Mouse (Mus musculus) midbrain, embryonic 13.5 days (tissue): ENCODE results near the gene Gm12184. TPM values are rescaled to one million over a fixed set of nuclear protein-coding genes. Genes with fewer than 3 reads are reported as not detected.
"Not testable (repeated sequence)": the region's sequence is repeated elsewhere in the genome, so short reads cannot be mapped to it uniquely, and the experiment has no call there.

ENCODE experiments used
- ATAC-seq: fragments of 200-750 bp; cut with Nextera tagmentation; 2 replicates; pipeline ENCODE4 v1.8.0; 2017; ENCODE audit warnings: mild to moderate bottlenecking, moderate TSS enrichment, moderate library complexity
- H3K27ac ChIP-seq: fragments of 300-500 bp; sonication (generic); 2 replicates; pipeline ENCODE4 v1.5.1; 2015; ENCODE audit warnings: inconsistent platforms, mild to moderate bottlenecking, moderate library complexity
- H3K27me3 ChIP-seq: fragments of 300-500 bp; sonication (generic); 2 replicates; pipeline ENCODE4 v1.6.1; 2015; ENCODE audit warnings: mild to moderate bottlenecking, inconsistent platforms
- H3K36me3 ChIP-seq: fragments of 300-500 bp; sonication (generic); 2 replicates; pipeline ENCODE4 v1.6.1; 2015; ENCODE audit warnings: mild to moderate bottlenecking, inconsistent platforms
- H3K4me1 ChIP-seq: fragments of 300-500 bp; sonication (generic); replicated peaks from 2 replicates; pipeline ENCODE4 v1.6.1; 2015; ENCODE audit warnings: inconsistent platforms
- H3K4me2 ChIP-seq: fragments of 300-500 bp; sonication (generic); replicated peaks from 2 replicates; pipeline ENCODE4 v1.6.1; 2015; ENCODE audit warnings: moderate library complexity, mild to moderate bottlenecking, inconsistent platforms
- H3K4me3 ChIP-seq: fragments of 300-500 bp; sonication (generic); replicated peaks from 2 replicates; pipeline ENCODE4 v1.5.1; 2015; ENCODE audit warnings: mild to moderate bottlenecking, inconsistent platforms
- H3K9ac ChIP-seq: fragments of 300-500 bp; sonication (generic); replicated peaks from 2 replicates; pipeline ENCODE4 v1.6.1; 2015; ENCODE audit warnings: mild to moderate bottlenecking, inconsistent platforms
- H3K9me3 ChIP-seq: fragments of 300-500 bp; sonication (generic); 2 replicates; pipeline ENCODE4 v1.6.1; 2016; ENCODE audit warnings: mild to moderate bottlenecking, inconsistent platforms
- WGBS: fragments of 180-500 bp; shearing (Covaris S2); methylation state at CpG from one replicate; pipeline ENCODE4 v1.1.7; 2015; 5-methylcytosine and 5-hydroxymethylcytosine counted together
- polyA plus RNA-seq: library from polyadenylated mRNA; unstranded; fragments of >200 nt; fragmentation: Nextera tagmentation; extraction: Ambion mirVana; gene quantifications from 2 replicates; pipeline ENCODE4 v1.2.1, GENCODE M21; 2015

Gm12184 gene
- polyA plus RNA-seq, 1 experiment from 2014 or later = 3.4 TPM

DNA sequence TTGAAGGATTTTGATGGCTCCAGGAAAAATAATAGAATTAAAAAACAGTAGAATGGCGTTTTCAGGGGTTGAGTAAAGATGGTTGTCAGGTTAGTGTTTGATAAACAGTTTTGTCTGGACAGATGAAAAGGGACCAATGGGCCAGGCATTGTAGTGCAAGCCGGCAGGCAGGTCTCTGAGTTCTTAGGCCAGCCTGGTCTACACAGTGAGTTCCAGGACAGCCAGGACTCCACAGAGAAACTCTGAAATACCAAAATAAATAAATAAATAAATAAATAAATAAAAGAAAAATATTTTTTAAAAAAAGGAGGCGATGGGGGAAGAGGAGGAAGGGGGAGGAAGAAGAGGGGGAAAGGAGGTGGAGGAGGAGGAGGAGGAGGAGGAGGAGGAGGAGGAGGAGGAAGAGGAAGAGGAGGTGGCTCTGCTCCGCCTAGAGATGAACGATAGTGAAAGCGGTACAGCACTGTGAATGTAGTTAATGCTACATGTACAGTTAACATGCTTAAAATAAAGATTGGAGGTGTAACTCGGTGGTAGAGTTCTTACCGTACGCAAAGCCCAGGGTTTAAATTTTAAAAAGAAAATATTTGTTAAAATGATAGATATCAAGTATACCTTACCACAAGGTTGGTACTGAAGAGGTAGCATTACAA is 6.7 kb upstream of the Gm12184 start:
- 43% methylated on average over 9 of the region's 9 CpGs for WGBS
- Histone ChIP-seq H3K27me3 (peaks cover 25% of the 10 kb centered on the region), H3K4me3 (peak overlapping the region; percentile 49), H3K4me1 (peaks cover 9% of the 10 kb centered on the region), H3K9ac (no peak overlapping the region), H3K9me3 (no peaks in the 10 kb centered on the region), H3K27ac (no peak overlapping the region), H3K36me3 (no peaks in the 10 kb centered on the region), H3K4me2 (peak overlapping the region; percentile 59; the same call in 1 of the 2 replicates)
- 0 out of 2 replicates have a peak, but pooled peaks have one; percentile 0 for ATAC-seq

DNA sequence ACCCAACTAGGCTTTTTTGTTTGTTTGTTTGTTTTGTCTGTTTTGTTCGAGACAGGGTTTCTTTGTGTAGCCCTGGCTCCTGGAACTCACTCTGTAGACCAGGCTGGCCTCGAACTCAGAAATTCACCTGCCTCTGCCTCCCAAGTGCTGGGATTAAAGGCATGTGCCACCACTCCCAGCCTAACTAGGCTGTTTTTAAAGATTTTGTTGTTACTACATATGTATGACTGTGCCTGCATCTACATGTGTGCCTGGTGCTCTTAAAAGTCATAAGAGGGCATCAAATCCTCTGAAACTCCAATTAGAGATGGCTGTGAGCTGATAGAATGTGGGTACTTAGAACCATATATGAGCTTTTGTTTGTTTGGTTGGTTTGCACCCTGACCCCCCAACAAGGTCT is 4.8 kb upstream of the Gm12184 start:
- Histone ChIP-seq H3K27ac (no peak overlapping the region), H3K27me3 (peaks cover 22% of the 10 kb centered on the region), H3K9ac (no peak overlapping the region), H3K4me1 (peaks cover 10% of the 10 kb centered on the region), H3K9me3 (no peaks in the 10 kb centered on the region), H3K4me2 (no peak overlapping the region), H3K36me3 (no peaks in the 10 kb centered on the region), H3K4me3 (no peak overlapping the region)
- 68% methylated on average over 2 of the region's 2 CpGs for WGBS
- no peak for ATAC-seq

DNA sequence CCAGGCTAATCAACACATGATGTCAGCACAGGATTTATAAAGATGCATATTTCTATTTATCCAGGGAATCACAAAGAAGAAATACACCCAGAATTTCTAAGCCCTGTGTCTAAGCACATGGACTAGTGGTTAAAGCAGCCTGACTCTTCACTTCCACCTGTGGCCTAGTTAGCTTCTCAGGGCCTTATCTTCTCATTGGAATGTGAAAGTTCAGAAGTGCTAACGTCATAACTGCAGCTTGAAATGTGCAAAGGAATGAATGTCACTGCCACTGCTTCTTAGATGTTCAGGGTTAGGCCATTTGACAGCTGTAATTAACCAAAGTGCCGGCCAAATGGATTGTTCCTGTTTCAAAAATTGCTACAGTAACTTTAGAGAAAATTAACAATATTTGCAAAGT is 3.8 kb upstream of the Gm12184 start:
- Histone ChIP-seq H3K27ac (no peak overlapping the region), H3K4me2 (no peak overlapping the region), H3K4me1 (peaks cover 10% of the 10 kb centered on the region), H3K36me3 (no peaks in the 10 kb centered on the region), H3K27me3 (peaks cover 12% of the 10 kb centered on the region; the same call in 1 of the 2 replicates), H3K9me3 (no peaks in the 10 kb centered on the region), H3K9ac (no peak overlapping the region), H3K4me3 (no peak overlapping the region)
- WGBS = 77% methylated on average over 2 of the region's 2 CpGs
- no peak for ATAC-seq

DNA sequence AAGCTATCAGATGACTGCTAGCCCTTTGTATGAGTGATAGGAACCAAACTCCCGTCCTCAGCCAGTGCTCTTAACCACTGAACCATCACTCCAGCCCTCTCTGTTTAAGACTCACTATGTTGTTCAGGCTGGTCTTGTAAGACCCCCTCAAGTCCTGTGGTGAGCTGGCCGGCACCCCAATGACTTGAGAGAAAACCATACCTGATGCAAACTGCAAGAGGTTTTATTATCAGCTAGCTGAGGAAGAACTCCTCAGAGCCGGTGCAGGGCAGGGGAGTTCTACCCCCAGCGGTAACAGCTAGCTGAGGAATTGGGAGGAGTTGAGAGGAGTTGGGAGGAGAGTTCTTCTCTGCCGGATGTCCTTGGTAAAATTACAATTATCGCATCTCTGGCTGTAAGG is 1.5 kb upstream of the Gm12184 start:
- H3K27me3 ChIP-seq = peaks cover 26% of the 10 kb centered on the region
- H3K4me1 ChIP-seq = peaks cover 23% of the 10 kb centered on the region
- no peak for ATAC-seq
- no peaks in the 10 kb centered on the region for H3K36me3 ChIP-seq
- H3K4me3 ChIP-seq = no peak overlapping the region
- no peak overlapping the region for H3K9ac ChIP-seq
- no peak overlapping the region for H3K27ac ChIP-seq
- H3K4me2 ChIP-seq = no peak overlapping the region
- no peaks in the 10 kb centered on the region for H3K9me3 ChIP-seq
- WGBS = 70% methylated on average over 6 of the region's 6 CpGs

DNA sequence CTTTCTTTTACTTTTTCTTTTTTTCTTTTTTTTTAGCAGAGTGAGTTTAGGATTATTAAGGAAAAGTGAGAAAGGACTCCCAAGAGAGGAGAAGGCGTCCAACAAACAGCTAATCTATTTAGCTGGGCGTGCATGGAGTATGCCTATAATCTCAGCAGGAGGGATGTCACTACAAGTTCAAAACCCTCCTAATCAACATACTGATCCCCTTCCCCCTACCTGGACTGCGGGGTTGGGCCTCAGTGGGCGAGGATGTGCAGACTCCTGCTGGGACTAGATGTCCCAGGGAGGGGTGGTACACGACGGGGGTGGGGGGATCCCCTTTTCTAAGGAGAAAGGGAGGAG is 269 bp upstream of the Gm12184 start:
- Histone ChIP-seq H3K27ac (no peak overlapping the region; the same call in 1 of the 2 replicates), H3K4me1 (peaks cover 23% of the 10 kb centered on the region), H3K27me3 (peaks cover 35% of the 10 kb centered on the region), H3K9me3 (no peaks in the 10 kb centered on the region), H3K4me2 (peak overlapping the region; percentile 56), H3K4me3 (peak overlapping the region; percentile 46), H3K36me3 (no peaks in the 10 kb centered on the region), H3K9ac (peak overlapping the region; percentile 41; the same call in 1 of the 2 replicates)
- peak; percentile 35; the same call in 1 of the 2 replicates for ATAC-seq
- 1% methylated on average over 6 of the region's 6 CpGs for WGBS

DNA sequence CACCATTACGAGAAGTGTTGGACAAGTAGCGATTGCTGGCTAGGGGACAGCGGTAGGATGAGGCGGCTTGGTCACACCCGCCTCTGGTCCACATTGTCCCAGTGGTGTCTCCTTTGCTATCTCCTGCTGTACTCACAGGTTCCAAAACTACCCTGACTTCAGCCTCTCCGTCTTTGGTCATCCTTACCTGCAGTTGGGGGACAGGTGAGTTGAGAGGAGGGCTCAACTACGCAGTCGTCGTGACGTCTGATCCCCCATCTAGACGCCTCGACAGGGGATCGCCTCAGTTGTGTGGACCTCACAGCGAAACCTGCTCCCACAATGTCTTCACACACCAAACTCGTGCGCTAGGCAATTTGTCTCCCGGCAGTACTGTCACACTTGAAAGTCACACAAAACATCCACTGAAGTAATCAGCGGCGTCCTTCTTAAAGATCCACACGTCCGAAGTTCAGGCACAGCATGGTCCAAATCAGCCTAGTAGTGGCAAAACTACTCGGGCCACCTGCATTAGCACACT is 2.1 kb downstream of the Gm12184 start:
- Histone ChIP-seq H3K27me3 (peaks cover 34% of the 10 kb centered on the region), H3K4me2 (peak overlapping the region; percentile 54), H3K4me1 (peaks cover 23% of the 10 kb centered on the region), H3K9ac (peak overlapping the region; percentile 28; the same call in 1 of the 2 replicates), H3K27ac (no peak overlapping the region), H3K9me3 (no peaks in the 10 kb centered on the region), H3K4me3 (peak overlapping the region; percentile 38), H3K36me3 (no peaks in the 10 kb centered on the region)
- WGBS = 5% methylated on average over 22 of the region's 22 CpGs
- ATAC-seq = no peak

DNA sequence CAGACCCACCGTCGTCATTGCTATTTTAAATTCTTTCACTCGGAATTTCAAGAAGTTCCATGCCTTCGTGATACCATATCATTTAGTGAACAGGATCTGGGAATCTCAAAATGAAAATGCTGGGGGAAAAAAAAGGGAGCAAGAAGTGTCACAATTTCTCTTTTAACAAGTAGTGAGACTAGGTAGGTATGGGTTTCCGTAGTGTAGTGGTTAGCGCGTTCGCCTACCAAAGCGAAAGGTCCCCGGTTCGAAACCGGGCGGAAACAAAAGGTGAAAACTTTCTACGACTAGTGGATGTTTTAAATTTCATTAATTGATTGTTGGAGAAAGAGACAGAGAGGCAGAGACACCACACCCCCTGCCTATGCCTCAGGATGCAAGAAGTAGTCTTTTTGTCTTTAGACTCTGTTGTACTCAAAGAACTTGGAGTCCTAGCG is 2.9 kb downstream of the Gm12184 start:
- H3K4me3 ChIP-seq = peak overlapping the region; percentile 38
- H3K27me3 ChIP-seq = peaks cover 34% of the 10 kb centered on the region
- no peaks in the 10 kb centered on the region for H3K9me3 ChIP-seq
- under 1% methylated on average over 15 of the region's 15 CpGs for WGBS
- peaks cover 23% of the 10 kb centered on the region for H3K4me1 ChIP-seq
- H3K9ac ChIP-seq = peak overlapping the region; percentile 28; the same call in 1 of the 2 replicates
- H3K36me3 ChIP-seq = no peaks in the 10 kb centered on the region
- H3K4me2 ChIP-seq = peak overlapping the region; percentile 54
- no peak overlapping the region for H3K27ac ChIP-seq
- no peak for ATAC-seq

DNA sequence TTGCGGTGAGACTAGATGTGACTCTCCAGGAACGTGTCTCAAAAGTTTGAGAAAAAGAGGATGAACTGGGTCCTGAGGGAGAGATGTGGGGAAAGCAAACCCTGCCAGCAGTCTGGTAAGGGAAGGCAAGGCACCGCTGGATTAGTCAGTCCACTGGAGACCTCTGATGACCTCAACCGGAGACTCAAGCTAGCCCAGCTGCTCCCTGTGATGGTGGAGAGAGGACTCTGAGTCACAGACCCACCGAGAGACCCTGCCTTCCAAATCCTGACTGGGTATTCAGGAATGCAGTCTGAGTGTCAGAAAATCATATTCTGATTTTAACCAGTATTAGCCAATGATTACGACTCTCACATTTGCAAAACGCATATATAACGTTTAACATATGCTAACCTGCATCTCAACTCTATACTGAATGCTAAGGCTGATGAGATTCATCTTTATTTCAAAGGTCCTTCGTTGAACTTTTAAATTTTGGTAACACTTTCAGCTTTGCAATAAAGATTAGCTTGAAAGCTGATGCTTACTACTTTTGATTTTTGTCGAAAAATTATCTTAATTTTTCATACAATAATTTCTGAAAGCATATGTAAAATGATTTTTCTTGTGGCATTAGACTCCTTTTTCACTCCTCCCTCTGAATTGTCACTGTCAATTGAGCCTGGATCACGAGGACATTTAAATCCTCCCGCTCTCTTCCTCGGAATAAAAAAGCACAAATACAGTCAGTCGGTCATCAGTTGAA is 3.5 kb downstream of the Gm12184 start:
- Histone ChIP-seq H3K9ac (no peak overlapping the region), H3K4me2 (peak overlapping the region; percentile 54), H3K27me3 (peaks cover 32% of the 10 kb centered on the region), H3K4me3 (peak overlapping the region; percentile 38), H3K9me3 (no peaks in the 10 kb centered on the region), H3K4me1 (peaks cover 24% of the 10 kb centered on the region), H3K36me3 (no peaks in the 10 kb centered on the region), H3K27ac (no peak overlapping the region)
- no peak for ATAC-seq
- WGBS = 36% methylated on average over 14 of the region's 14 CpGs

DNA sequence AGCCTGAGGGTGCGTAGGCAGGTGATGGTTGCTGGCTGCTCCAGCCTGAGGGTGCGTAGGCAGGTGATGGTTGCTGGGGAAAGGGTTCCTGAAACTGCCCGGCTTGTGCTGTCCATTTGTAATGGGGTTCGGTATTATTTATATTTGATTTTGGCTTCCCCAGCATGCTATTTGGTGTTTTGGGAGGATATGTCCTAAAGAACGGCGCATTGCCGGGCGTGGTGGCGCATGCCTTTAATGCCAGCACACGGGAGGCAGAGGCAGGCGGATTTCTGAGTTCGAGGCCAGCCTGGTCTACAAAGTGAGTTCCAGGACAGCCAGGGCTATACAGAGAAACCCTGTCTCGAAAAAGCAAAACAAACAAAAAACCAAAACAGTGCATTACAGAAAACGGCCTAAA is 5.2 kb downstream of the Gm12184 start:
- peaks cover 29% of the 10 kb centered on the region for H3K27me3 ChIP-seq
- H3K4me3 ChIP-seq, H3K4me2 ChIP-seq, H3K36me3 ChIP-seq, H3K27ac ChIP-seq, ATAC-seq, H3K9me3 ChIP-seq, H3K9ac ChIP-seq: not testable (repeated sequence)
- peaks cover 16% of the 10 kb centered on the region for H3K4me1 ChIP-seq
- 84% methylated on average over 14 of the region's 14 CpGs for WGBS

DNA sequence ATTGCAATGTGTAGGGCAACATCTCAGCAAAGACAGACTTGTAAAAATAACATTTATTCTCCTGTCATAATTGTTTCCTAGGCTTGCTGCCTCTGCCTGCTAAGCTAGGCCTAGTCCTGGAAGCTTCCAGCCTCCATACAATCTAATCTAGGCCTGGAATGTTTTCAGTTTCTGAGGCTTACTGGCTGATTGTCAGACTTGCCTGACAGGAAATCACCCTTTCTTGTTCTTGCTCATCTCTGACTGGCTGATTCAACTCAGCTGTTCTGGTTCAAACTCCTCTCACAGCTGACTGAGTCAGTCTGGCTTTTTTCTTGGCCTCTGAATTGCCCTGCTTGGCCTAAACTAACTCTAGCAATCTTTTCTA is 6.2 kb downstream of the Gm12184 start:
- H3K27ac ChIP-seq = no peak overlapping the region
- peaks cover 26% of the 10 kb centered on the region for H3K4me1 ChIP-seq
- H3K27me3 ChIP-seq = peaks cover 29% of the 10 kb centered on the region
- peaks cover 5% of the 10 kb centered on the region; the same call in 1 of the 2 replicates for H3K36me3 ChIP-seq
- H3K9me3 ChIP-seq = no peaks in the 10 kb centered on the region
- H3K4me2 ChIP-seq = no peak overlapping the region
- no peak overlapping the region for H3K4me3 ChIP-seq
- ATAC-seq = no peak
- no peak overlapping the region for H3K9ac ChIP-seq

DNA sequence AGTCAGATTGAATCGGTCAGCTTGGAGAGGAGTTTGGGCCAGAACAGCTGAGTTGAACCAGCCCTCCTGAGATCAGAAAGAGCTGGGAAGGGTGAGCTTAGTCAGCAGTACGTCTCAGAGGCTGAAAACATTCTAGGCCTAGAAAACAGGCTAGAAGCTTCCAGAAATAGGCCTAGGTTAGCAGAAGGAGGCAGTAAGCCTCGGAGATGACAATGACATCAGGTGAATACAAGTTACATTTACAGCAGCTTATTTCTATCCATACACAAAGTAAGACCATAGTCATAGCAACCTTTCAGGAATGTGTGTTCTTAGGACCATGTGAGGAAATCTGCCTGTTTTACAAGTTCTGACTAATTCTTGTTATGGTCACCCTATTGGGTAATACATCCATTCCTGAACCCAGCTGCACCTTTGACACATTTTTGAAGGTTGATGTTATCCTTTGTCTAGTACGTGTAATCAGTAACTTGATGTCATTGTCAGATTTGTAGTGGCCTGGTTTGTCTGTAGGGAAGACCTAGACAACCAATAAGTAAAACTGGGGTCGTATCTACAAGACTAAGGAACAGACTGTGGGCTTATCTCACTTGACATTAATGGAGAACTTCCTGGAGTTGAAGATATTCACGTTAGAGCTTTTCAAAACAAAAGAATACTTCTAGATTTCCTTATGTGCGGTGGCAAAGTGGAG is 6.7 kb downstream of the Gm12184 start:
- Histone ChIP-seq H3K27me3 (peaks cover 25% of the 10 kb centered on the region), H3K27ac (no peak overlapping the region), H3K36me3 (peaks cover 5% of the 10 kb centered on the region; the same call in 1 of the 2 replicates), H3K4me3 (no peak overlapping the region), H3K9ac (no peak overlapping the region), H3K9me3 (no peaks in the 10 kb centered on the region), H3K4me2 (no peak overlapping the region), H3K4me1 (peaks cover 31% of the 10 kb centered on the region)
- no peak for ATAC-seq
- WGBS = 84% methylated on average over 7 of the region's 7 CpGs

DNA sequence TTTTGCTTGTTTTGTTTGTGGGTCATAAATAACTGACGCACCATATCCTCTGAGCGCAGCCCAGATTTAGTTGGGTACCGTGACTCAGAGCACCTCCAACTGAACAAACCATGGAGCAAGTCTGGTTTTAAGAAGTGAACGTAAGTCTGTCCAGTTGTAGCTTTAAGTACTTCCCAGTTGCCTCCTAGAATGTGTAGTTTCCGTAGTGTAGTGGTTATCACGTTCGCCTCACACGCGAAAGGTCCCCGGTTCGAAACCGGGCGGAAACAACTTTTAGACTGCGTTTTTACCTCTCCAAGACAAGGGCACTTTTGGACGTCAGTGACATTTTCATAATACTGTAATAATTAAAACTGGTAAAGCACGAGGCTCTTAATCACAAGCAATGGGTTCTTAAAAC is 8.1 kb downstream of the Gm12184 start:
- H3K27ac ChIP-seq = no peak overlapping the region; the same call in 1 of the 2 replicates
- no peak for ATAC-seq
- under 1% methylated on average over 16 of the region's 16 CpGs for WGBS

More for the DNA sequence above, 8.1 kb downstream of the Gm12184 start:
- H3K4me2 ChIP-seq = peak overlapping the region; percentile 86
- H3K9me3 ChIP-seq = no peaks in the 10 kb centered on the region
- peaks cover 12% of the 10 kb centered on the region for H3K27me3 ChIP-seq
- H3K4me3 ChIP-seq = peak overlapping the region; percentile 74
- peak overlapping the region; percentile 83 for H3K9ac ChIP-seq
- H3K36me3 ChIP-seq = peaks cover 6% of the 10 kb centered on the region; the same call in 1 of the 2 replicates
- H3K4me1 ChIP-seq = peaks cover 31% of the 10 kb centered on the region
